Mouse (Mus musculus) stomach, embryonic 15.5 days (tissue): ENCODE results near the gene Vtn. TPM values are rescaled to one million over a fixed set of nuclear protein-coding genes. Genes with fewer than 3 reads are reported as not detected.
A peak's percentile ranks its signal among the peaks of the same experiment; 100 is the strongest.

Experiments used
- ATAC-seq: fragments of 200-750 bp; cut with Nextera tagmentation; 2 replicates; pipeline ENCODE4 v1.8.0; 2017; ENCODE audit warnings: low read depth, moderate number of reproducible peaks, moderate TSS enrichment; ENCODE audit not compliant: insufficient read depth, low FRiP score
- H3K27ac ChIP-seq: fragments of 300-500 bp; sonication (generic); 2 replicates; pipeline ENCODE4 v1.5.1; 2015; ENCODE audit warnings: mild to moderate bottlenecking, inconsistent platforms
- H3K27me3 ChIP-seq: fragments of 300-500 bp; sonication (generic); replicated peaks from 2 replicates; pipeline ENCODE4 v1.6.1; 2015; ENCODE audit warnings: inconsistent platforms
- H3K36me3 ChIP-seq: fragments of 300-500 bp; sonication (generic); 2 replicates; pipeline ENCODE4 v1.6.1; 2015; ENCODE audit warnings: inconsistent platforms
- H3K4me1 ChIP-seq: fragments of 300-500 bp; sonication (generic); 2 replicates; pipeline ENCODE4 v1.6.1; 2015; ENCODE audit warnings: inconsistent platforms
- H3K4me2 ChIP-seq: fragments of 300-500 bp; sonication (generic); 2 replicates; pipeline ENCODE4 v1.6.1; 2015; ENCODE audit warnings: mild to moderate bottlenecking, inconsistent platforms
- H3K4me3 ChIP-seq: fragments of 300-500 bp; sonication (generic); replicated peaks from 2 replicates; pipeline ENCODE4 v1.5.1; 2015; ENCODE audit warnings: inconsistent platforms
- H3K9ac ChIP-seq: fragments of 300-500 bp; sonication (generic); 2 replicates; pipeline ENCODE4 v1.6.1; 2015; ENCODE audit warnings: inconsistent platforms
- H3K9me3 ChIP-seq: fragments of 300-500 bp; sonication (generic); 2 replicates; pipeline ENCODE4 v1.6.1; 2016; ENCODE audit warnings: inconsistent platforms
- WGBS: fragments of 180-500 bp; shearing (Covaris S2); methylation state at CpG from one replicate; pipeline ENCODE4 v1.1.7; 2015; 5-methylcytosine and 5-hydroxymethylcytosine counted together
- polyA plus RNA-seq: library from polyadenylated mRNA; unstranded; fragments of >200 nt; fragmentation: Nextera tagmentation; extraction: Ambion mirVana; gene quantifications from 2 replicates; pipeline ENCODE4 v1.2.1, GENCODE M21; 2015

Vtn gene
- polyA plus RNA-seq: 59.8 and 67.8 TPM in 2 replicates

- peaks cover 35% of the 10 kb centered on the region for H3K27me3 ChIP-seq
- H3K27ac ChIP-seq: no peak within 1 kb of the TSS
- H3K4me3 ChIP-seq: peak within 1 kb of the TSS; percentile 52
- peaks cover 14% of the 10 kb centered on the region for H3K4me1 ChIP-seq
- H3K9me3 ChIP-seq: no peaks in the 10 kb centered on the region
- H3K9ac ChIP-seq: no peak within 1 kb of the TSS
- H3K36me3 ChIP-seq: no peaks in the 10 kb centered on the region
- WGBS: 55% methylated on average over 7 of the region's 7 CpGs
- ATAC-seq: no peak
- peak within 1 kb of the TSS; percentile 97 for H3K4me2 ChIP-seq
Measured at GRCm38 (mm10) chr11:78499004-78499403, at the start of gene Vtn. Vtn (plus strand) TSS chr11:78499091.

GRCm38 (mm10) chr11:78450337-78450736, 48.6 kb upstream of the Vtn start:
- Histone ChIP-seq H3K4me1 (no peaks in the 10 kb centered on the region), H3K27ac (no peak overlapping the region), H3K4me2 (no peak overlapping the region), H3K9me3 (no peaks in the 10 kb centered on the region), H3K36me3 (no peaks in the 10 kb centered on the region), H3K27me3 (no peaks in the 10 kb centered on the region), H3K9ac (no peak overlapping the region), H3K4me3 (no peak overlapping the region)
- WGBS: 46% methylated on average over 2 of the region's 2 CpGs
- ATAC-seq: no peak

GRCm38 (mm10) chr11:78453675-78454074, 45.2 kb upstream of the Vtn start:
- Histone ChIP-seq H3K36me3 (no peaks in the 10 kb centered on the region), H3K4me3 (no peak overlapping the region), H3K27me3 (no peaks in the 10 kb centered on the region), H3K9me3 (no peaks in the 10 kb centered on the region), H3K9ac (no peak overlapping the region), H3K27ac (no peak overlapping the region), H3K4me2 (no peak overlapping the region), H3K4me1 (no peaks in the 10 kb centered on the region)
- WGBS: 15% methylated on average over 4 of the region's 4 CpGs
- ATAC-seq: no peak

GRCm38 (mm10) chr11:78454276-78454675, 44.6 kb upstream of the Vtn start:
- H3K4me3 ChIP-seq: no peak overlapping the region
- ATAC-seq: no peak
- no peak overlapping the region for H3K27ac ChIP-seq
- WGBS: 70% methylated on average over 7 of the region's 7 CpGs
- H3K4me1 ChIP-seq: no peaks in the 10 kb centered on the region
- no peaks in the 10 kb centered on the region for H3K9me3 ChIP-seq
- H3K9ac ChIP-seq: no peak overlapping the region
- no peaks in the 10 kb centered on the region for H3K36me3 ChIP-seq
- H3K4me2 ChIP-seq: no peak overlapping the region
- H3K27me3 ChIP-seq: no peaks in the 10 kb centered on the region

- Histone ChIP-seq H3K4me2 (no peak overlapping the region), H3K9ac (no peak overlapping the region), H3K4me3 (no peak overlapping the region), H3K27ac (no peak overlapping the region), H3K9me3 (no peaks in the 10 kb centered on the region), H3K27me3 (no peaks in the 10 kb centered on the region), H3K36me3 (no peaks in the 10 kb centered on the region), H3K4me1 (no peaks in the 10 kb centered on the region)
- WGBS: 33% methylated on average over 5 of the region's 5 CpGs
- no peak for ATAC-seq
Measured at GRCm38 (mm10) chr11:78455308-78455707, 43.6 kb upstream of the Vtn start.

GRCm38 (mm10) chr11:78458740-78459139, 40.2 kb upstream of the Vtn start:
- Histone ChIP-seq H3K4me1 (no peaks in the 10 kb centered on the region), H3K4me3 (no peak overlapping the region), H3K27ac (no peak overlapping the region), H3K9me3 (no peaks in the 10 kb centered on the region), H3K36me3 (no peaks in the 10 kb centered on the region), H3K9ac (no peak overlapping the region), H3K27me3 (no peaks in the 10 kb centered on the region), H3K4me2 (no peak overlapping the region)
- WGBS: 78% methylated on average over 17 of the region's 17 CpGs
- no peak for ATAC-seq

- 87% methylated on average over 1 of the region's 1 CpGs for WGBS
- H3K4me2 ChIP-seq: no peak overlapping the region
- no peak for ATAC-seq
- peaks cover 4% of the 10 kb centered on the region for H3K4me1 ChIP-seq
- H3K27ac ChIP-seq: no peak overlapping the region
- no peaks in the 10 kb centered on the region for H3K27me3 ChIP-seq
- no peaks in the 10 kb centered on the region for H3K9me3 ChIP-seq
- H3K4me3 ChIP-seq: no peak overlapping the region
- H3K36me3 ChIP-seq: no peaks in the 10 kb centered on the region
- no peak overlapping the region for H3K9ac ChIP-seq
Measured at GRCm38 (mm10) chr11:78461894-78462293, 37.0 kb upstream of the Vtn start.

GRCm38 (mm10) chr11:78462669-78463068, 36.2 kb upstream of the Vtn start:
- Histone ChIP-seq H3K9me3 (no peaks in the 10 kb centered on the region), H3K27me3 (no peaks in the 10 kb centered on the region), H3K4me3 (no peak overlapping the region), H3K36me3 (no peaks in the 10 kb centered on the region), H3K27ac (no peak overlapping the region), H3K4me1 (peaks cover 4% of the 10 kb centered on the region), H3K4me2 (no peak overlapping the region), H3K9ac (no peak overlapping the region)
- 78% methylated on average over 5 of the region's 5 CpGs for WGBS
- no peak for ATAC-seq

- Histone ChIP-seq H3K27me3 (no peaks in the 10 kb centered on the region), H3K9me3 (no peaks in the 10 kb centered on the region), H3K9ac (no peak overlapping the region), H3K4me3 (no peak overlapping the region), H3K27ac (no peak overlapping the region), H3K36me3 (no peaks in the 10 kb centered on the region), H3K4me2 (no peak overlapping the region), H3K4me1 (peaks cover 4% of the 10 kb centered on the region)
- WGBS: 49% methylated on average over 13 of the region's 13 CpGs
- no peak for ATAC-seq
Measured at GRCm38 (mm10) chr11:78463286-78464036, 35.4 kb upstream of the Vtn start.

- ATAC-seq: no peak
- WGBS: 25% methylated on average over 9 of the region's 9 CpGs
- Histone ChIP-seq H3K4me3 (peak overlapping the region; percentile 71), H3K4me1 (peaks cover 4% of the 10 kb centered on the region), H3K9ac (no peak overlapping the region), H3K9me3 (no peaks in the 10 kb centered on the region), H3K27me3 (no peaks in the 10 kb centered on the region), H3K36me3 (0 out of 2 replicates have a peak, but pooled peaks cover 2% of the 10 kb centered on the region), H3K4me2 (peak overlapping the region; percentile 88), H3K27ac (0 out of 2 replicates have a peak overlapping the region, but pooled peaks have one; percentile 93)
Measured at GRCm38 (mm10) chr11:78465116-78465515, 33.8 kb upstream of the Vtn start.

GRCm38 (mm10) chr11:78465568-78466180, 33.2 kb upstream of the Vtn start, which contains the start of gene Slc46a1:
Slc46a1 (plus strand) TSS chr11:78465697.
- peak; percentile 95 for ATAC-seq
- Histone ChIP-seq H3K9ac (peak within 1 kb of the TSS; percentile 67), H3K36me3 (0 out of 2 replicates have a peak, but pooled peaks cover 2% of the 10 kb centered on the region), H3K27me3 (no peaks in the 10 kb centered on the region), H3K4me1 (peaks cover 4% of the 10 kb centered on the region), H3K4me3 (peak within 1 kb of the TSS; percentile 71), H3K4me2 (peak within 1 kb of the TSS; percentile 88), H3K27ac (peak within 1 kb of the TSS; percentile 93), H3K9me3 (no peaks in the 10 kb centered on the region)
- under 1% methylated on average over 41 of the region's 41 CpGs for WGBS

GRCm38 (mm10) chr11:78466242-78466912, 32.5 kb upstream of the Vtn start:
- peak overlapping the region; percentile 67; the same call in 1 of the 2 replicates for H3K9ac ChIP-seq
- H3K4me1 ChIP-seq: peaks cover 4% of the 10 kb centered on the region
- 71% methylated on average over 23 of the region's 23 CpGs for WGBS
- no peaks in the 10 kb centered on the region for H3K27me3 ChIP-seq
- peak overlapping the region; percentile 71 for H3K4me3 ChIP-seq
- 0 out of 2 replicates have a peak, but pooled peaks cover 2% of the 10 kb centered on the region for H3K36me3 ChIP-seq
- no peaks in the 10 kb centered on the region for H3K9me3 ChIP-seq
- ATAC-seq: 0 out of 2 replicates have a peak, but pooled peaks have one; percentile 7
- H3K27ac ChIP-seq: peak overlapping the region; percentile 93
- peak overlapping the region; percentile 88 for H3K4me2 ChIP-seq
